Mouse (Mus musculus) c-Kit-positive CD71-positive TER-119-positive erythroid progenitor cells, embryonic 14.5 days (primary cell): ENCODE data around the gene 2410002F23Rik.
A peak's percentile ranks its signal among the peaks of the same experiment; 100 is the strongest.
"Not testable (repeated sequence)": the region's sequence is repeated elsewhere in the genome, so short reads cannot be mapped to it uniquely, and the experiment has no call there.

ENCODE experiments used
- DNase-seq: peaks from one replicate; pipeline ENCODE4 v3.0.0-alpha.2; 2013; ENCODE audit warnings: low spot score

2410002F23Rik gene

DNA sequence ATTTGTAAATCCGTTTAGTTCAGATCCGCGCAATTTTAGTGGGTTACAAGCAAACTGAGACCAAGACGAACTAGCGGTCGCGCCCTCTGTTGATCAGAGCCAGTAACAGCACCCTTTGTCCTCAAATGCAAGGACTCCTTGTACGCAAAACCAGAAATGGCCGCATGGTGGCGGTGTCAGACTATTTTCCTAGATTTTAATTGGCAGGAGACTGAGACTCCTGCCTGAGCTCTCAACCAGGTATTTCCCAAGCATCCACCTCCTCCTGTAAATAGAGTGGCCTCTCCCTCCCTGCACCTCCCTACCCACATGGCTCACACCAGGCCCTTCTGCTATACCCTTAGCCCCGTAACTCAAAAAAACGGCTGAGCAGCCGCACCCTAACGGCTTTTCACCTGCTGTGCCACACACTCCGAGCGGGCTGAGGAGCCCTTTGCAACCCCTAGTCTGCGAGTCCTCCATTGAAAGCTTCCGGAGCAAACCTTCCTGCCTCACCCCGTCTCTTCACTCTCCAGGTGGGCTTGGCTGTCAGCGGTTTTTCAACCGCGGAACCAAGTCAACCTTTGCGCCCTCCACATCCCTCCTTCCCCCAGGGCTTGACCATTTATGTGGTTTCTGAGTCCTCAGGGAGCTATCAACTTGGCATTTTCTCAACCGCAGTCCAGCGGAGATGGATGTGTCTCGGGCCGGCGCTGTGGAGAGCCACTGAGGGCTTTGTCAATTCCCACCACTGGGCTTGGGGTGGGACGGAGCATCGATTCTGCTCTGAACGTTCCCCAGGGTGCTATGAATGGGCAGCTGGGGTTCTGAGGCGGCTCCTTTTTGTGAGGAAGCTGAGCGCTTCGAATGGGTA is 16.5 kb downstream of the 2410002F23Rik start:
- DNase-seq, result peak; percentile 89

DNA sequence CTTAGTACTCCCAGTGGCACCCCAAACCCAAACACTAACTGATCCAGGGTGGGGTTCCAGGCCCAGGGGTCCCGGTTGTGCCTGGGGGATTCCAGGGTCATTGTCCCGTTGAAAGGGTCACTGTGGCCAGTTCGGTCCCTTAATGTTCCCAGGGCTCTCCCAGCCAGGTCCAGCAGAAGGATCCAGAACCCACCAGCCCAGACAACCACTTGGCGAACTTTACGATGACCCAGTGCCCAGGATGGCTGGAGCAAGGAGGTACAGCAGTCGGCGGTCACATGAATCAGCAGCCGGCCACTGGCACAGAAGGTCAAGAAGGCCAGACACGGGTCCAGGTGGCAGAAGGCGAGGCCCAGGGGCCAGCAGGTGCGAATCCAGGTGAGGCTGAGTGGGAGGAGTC is 21.6 kb downstream of the 2410002F23Rik start:
- DNase-seq, result no peak

DNA sequence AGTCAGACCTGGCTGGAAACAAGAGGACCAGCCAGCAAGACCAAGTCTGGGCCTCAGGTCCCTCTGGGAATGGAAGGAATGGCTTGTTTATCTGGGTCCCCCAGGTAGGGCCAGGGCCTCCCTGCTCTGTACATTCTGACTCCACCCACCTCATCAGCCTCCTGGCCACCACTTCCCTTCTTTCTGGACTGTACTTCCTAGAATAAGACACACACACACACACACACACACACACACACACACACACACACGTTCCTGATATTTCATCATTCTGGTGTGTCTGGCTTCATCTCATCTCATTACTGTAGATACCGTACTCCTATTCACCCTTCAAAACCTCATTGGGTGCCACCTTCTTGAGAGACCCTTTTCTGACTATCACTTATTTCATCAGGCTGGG is 22.9 kb downstream of the 2410002F23Rik start:
- no peak for DNase-seq

DNA sequence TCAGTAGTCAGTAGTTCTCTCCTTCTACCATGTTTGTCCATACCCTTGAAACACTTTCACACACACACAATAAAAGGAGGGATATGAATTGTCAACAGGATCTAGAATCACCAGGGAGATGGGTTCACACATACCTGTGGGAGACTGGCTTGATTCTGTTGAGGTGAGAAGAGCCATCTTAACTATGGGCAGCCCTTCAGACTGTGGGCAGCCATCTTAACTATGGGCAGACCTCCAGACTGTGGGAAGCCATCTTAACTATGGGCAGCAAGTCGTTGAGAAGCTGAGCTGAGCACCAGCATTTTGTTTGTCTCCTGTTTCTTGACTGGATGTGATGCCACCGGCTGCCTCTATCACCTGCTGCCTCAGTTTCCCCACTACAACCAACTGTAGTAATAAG is 24.8 kb downstream of the 2410002F23Rik start:
- DNase-seq, result no peak

DNA sequence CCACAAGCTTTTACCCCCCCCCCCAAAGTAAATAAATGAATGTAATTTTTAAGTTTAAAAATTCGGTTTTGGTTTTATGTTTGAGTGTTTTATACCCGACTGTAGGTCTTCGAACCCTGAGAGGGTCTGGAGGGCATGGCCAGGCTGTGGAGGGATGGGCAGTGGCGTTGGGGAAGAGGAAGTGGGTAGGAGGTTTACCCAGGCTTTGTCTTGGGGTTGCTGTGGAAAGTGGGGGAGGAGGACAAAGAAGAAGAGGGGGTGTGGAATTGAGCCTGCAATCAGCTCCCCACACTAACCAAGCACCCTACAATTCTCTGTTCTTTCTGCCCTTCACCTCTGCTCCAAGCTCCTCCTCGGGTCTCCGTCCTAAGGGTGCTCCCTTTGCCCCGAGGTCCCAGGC is 26.0 kb downstream of the 2410002F23Rik start:
- DNase-seq, result no peak

DNA sequence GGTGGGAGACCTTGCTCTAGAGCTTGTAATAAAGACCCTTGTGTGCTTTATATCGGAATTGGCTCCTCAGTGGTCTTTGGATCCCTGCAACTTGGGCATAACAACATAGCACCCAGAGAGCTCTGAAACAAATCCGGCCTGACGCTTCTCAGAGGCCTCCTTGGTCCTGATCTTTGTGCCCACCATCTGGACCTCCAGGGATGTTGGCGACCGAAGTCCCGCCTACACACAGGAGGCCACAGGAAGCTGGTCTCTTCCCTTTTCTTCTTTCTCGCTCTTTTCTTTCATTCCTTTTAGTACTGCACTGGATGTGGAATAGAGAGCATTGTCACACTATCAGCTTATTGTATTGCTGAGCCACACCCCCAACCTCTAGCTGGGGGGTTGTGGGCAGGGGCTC is 26.9 kb downstream of the 2410002F23Rik start:
- DNase-seq, result no peak

DNA sequence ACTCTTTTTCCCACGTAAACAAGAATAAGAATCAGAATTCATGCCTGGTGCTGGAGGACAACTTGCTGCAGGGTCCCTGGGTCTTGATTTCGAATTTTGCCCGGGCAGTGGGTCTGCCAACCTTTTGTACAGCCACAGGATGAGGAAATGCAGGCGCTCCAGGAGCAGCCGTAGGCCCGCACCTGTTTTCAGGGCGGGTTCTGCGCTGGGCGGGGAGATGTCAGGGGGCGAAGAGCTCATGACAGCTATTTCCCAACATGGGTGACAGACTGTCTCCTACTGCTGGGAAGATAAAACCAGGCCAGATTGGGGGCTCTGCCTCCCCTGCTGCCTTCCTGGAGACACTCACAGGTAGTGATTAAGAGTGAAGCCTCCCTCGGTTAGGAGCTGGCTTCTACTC is 27.6 kb downstream of the 2410002F23Rik start:
- no peak for DNase-seq

DNA sequence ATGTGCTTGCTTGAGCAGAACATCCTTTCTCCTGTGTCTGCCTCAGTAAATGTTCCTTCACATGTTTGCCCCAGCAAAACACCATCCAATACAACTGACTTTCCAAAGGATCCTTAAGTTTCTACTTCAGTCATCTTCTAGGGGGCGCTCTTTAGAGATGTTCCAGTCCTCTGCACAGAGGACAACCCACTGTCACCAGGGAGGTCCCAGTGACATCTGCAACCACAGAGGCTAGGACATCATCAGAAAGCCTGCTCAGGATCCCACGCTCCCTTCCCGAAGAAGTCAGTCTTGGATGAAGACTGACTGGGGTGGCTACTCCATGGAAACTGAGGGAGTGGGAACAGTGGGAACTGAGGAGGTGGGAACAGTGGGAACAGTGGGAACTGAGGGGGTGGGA is 29.0 kb downstream of the 2410002F23Rik start:
- no peak for DNase-seq

DNA sequence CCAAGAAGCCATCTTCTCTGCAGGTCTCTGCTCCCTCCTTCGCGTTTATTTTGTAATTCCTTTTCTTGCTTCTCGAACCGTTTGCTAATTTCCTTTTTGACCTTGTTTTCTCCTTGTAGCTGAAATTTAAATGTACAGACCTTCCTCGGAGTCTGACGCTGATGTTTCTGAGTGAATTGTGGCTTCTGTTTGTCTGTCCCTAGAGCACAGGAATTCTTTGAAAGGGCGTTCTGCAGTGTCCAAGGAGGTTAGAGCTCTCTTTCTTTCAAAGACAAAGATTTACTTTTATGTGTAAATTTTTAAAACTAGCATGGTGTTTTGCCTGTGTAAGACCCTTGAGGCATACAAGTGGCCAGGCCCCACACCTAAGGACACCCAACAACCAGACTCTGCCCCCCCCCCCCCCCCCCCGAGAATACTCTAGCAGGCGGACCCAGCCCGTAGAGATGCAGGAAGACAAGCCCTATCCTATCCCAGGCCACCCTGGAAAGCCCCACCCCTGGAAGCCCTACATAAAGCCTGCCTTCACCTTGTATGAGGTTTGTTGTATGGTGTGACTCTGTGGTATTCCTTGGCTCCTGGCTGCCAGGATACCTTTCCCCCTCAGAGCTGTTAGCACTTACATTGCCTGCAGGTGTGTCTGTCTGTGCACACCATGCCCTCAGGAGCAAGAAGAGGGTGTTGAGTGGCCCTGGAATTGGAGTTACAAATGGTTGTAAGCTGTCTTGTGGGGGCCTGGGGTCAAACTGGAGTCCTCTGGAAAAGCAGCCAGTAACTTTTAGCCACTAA is 30.1 kb downstream of the 2410002F23Rik start:
- no peak for DNase-seq

DNA sequence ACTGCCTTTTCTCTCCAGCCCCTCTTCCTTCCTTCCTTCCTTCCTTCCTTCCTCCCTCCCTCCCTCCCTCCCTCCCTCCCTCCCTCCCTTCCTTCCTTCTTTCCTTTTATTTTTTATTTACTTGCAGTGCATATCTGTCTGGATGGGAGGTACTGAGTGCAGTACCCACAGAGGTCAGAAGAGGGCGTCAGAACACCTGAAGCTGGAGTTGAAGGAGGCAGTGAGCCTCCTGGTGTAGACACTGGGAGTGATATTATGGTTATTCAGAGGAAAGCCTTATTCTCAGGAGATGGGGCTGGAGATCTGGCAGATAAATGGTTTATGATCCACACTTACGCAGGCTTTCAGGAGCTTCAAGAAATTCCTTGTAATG is 30.7 kb downstream of the 2410002F23Rik start:
- DNase-seq, result peak; percentile 29

DNA sequence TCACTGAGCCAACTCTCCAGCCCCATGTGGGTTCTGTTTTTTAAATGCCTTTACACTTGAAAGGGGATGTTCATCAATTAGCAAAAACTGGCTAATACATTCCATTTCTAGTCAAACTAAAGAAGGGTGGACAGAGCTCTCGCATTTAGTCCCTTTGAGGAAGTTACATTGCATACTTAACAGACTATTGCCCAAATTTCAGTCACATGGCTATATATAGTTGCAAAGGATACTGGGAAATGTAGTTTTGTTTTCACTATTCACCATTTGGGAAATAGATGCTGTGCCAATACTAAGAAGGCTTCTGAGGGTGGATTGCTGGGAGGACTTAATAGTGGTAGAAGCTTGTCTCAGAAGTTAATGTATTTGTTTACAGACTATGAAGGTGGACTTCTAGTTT is 34.4 kb downstream of the 2410002F23Rik start:
- DNase-seq, result no peak

DNA sequence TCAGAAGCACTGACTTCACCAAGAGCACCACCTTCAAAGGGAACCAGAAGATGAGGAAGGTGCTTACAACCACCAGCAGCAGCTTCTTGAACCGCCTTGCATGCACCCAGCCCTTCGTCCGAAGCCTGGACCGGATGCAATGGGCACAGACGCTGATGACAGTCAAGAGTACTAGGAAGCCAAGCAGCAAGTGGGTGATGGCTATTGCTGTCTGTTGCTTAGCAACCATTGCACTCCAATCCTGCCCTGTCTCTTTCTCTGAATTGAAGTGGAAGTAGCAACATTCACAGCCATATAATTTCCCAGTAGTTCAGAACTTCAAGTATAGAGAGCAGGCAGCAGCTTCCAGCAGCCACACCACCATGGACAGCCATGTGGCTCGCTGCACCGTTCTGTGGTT is 35.1 kb downstream of the 2410002F23Rik start:
- no peak for DNase-seq

DNA sequence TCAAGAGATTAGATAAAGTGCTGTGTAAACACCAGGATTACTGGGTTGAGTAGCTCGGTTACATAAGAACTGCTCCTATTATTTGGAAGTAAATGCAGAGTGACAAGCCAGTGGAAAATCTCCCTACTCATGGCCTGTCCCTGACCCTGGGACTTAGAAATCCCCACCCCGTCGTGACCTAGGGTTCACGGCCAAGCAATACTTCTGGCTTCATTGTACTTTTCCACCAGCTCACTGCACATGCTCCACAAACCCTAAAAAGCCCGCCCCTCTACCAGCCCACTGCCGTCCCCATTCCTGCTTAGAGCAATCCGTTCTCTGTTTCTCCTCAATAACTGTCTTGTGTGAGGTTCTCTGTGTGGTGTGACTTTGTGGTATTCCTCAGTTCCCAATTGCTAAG is 41.2 kb downstream of the 2410002F23Rik start:
- DNase-seq, result no peak

DNA sequence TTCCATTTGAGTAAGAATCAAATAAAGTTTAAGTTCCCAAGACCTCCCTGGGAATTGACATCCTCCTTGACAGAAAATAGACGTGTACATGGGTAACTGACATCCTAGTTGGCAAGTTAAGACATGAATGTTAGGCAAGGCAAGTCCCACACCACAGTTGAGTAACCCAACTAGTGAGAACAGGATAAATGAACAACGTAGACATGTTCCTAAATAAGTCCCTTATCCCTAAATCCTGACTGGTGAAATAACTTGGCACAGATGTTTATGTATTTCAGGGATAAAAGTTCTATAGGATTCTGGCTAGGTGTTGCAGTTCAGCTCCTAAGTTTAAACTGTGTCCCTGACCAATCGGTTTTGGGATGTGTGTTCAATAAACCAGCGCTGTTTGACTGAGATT is 44.5 kb downstream of the 2410002F23Rik start:
- DNase-seq, result no peak

DNA sequence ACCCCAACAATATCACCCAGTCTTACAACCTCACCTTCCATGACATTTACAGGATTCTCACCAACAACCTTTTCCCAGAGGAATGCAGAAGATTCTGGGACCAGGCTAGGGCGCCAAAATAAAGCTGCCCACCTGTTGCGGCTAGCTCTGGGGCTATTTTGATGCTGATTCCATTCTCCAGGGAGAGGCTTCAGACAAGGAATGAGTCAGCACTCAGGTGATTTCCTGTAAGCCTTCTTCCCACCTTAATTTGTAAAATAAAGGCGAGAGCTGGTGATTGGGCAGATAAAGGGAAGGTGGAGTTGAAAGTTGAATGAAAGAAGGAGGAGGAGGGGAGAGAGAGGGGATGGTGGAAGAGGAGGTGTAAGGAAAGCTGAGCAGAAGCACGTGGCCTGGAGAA is 44.9 kb downstream of the 2410002F23Rik start:
- no peak for DNase-seq

DNA sequence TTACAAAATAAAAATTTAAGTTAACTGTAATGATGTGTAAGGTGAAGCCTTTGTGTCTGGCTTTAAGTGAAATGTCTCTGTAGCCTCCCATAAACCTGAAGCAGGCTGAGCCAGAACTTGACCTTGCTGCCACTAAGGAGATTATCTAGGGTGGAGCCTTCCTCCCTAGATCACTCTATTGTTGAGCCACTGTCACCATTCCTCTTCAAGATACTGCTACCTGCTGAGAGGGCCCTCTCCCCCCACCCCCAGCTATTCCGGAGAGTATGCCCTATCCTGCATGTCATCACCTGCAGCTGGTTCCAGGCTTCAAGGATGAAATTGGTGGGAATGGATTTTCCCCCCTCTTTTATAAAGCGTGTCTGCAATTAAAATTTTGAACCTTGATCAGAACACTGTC is 51.0 kb downstream of the 2410002F23Rik start:
- DNase-seq, result not testable (repeated sequence)
